Mouse (Mus musculus) frontal cortex, postnatal 36 days (tissue): Measurements from ENCODE around the gene Tmod1.
A peak's percentile ranks its signal among the peaks of the same experiment; 100 is the strongest.

Experiments used
- DNase-seq, 2 experiments: peaks; one replicate each; pipeline ENCODE4 v3.0.0; 2022; ENCODE audit warnings: low spot score in 2 of 2

Tmod1 gene

GRCm38 (mm10) chr4:46053323-46054107 is 14.8 kb downstream of the Tmod1 start:
- no peak for DNase-seq

- DNase-seq = peak in 1 of 2 experiments; percentile 49
Measured at GRCm38 (mm10) chr4:46056163-46056562, 17.4 kb downstream of the Tmod1 start.

GRCm38 (mm10) chr4:46061259-46061962 is 22.7 kb downstream of the Tmod1 start:
- peak; percentile 86 to 93 for DNase-seq

GRCm38 (mm10) chr4:46063841-46064240 is 25.1 kb downstream of the Tmod1 start:
- DNase-seq = no peak

- no peak for DNase-seq
Measured at GRCm38 (mm10) chr4:46064263-46064662, 25.5 kb downstream of the Tmod1 start.

- no peak for DNase-seq
Measured at GRCm38 (mm10) chr4:46064961-46065360, 26.2 kb downstream of the Tmod1 start.

GRCm38 (mm10) chr4:46065695-46066340 is 27.1 kb downstream of the Tmod1 start:
- no peak for DNase-seq

- no peak for DNase-seq
Measured at GRCm38 (mm10) chr4:46068060-46068459, 29.3 kb downstream of the Tmod1 start.

- DNase-seq = peak in 1 of 2 experiments; percentile 56
Measured at GRCm38 (mm10) chr4:46068573-46068972, 29.8 kb downstream of the Tmod1 start.

- no peak for DNase-seq
Measured at GRCm38 (mm10) chr4:46069851-46070482, 31.2 kb downstream of the Tmod1 start.

GRCm38 (mm10) chr4:46072631-46073030 is 33.9 kb downstream of the Tmod1 start:
- DNase-seq = no peak

GRCm38 (mm10) chr4:46073736-46074135 is 35.0 kb downstream of the Tmod1 start:
- peak; percentile 60 to 79 for DNase-seq

GRCm38 (mm10) chr4:46075664-46076063 is 36.9 kb downstream of the Tmod1 start:
- DNase-seq = no peak

GRCm38 (mm10) chr4:46076892-46077291 is 38.2 kb downstream of the Tmod1 start:
- DNase-seq = no peak

- DNase-seq = no peak
Measured at GRCm38 (mm10) chr4:46080261-46080660, 41.5 kb downstream of the Tmod1 start.

GRCm38 (mm10) chr4:46082555-46082954 is 43.8 kb downstream of the Tmod1 start:
- DNase-seq = no peak

GRCm38 (mm10) chr4:46084416-46085172 is 45.9 kb downstream of the Tmod1 start:
- no peak for DNase-seq

GRCm38 (mm10) chr4:46085223-46085811 is 46.6 kb downstream of the Tmod1 start:
- DNase-seq = no peak

- peak; percentile 72 to 78 for DNase-seq
Measured at GRCm38 (mm10) chr4:46086718-46087426, 48.1 kb downstream of the Tmod1 start.

- DNase-seq = peak; percentile 69 to 87
Measured at GRCm38 (mm10) chr4:46087427-46087771, 48.7 kb downstream of the Tmod1 start.
